Mouse (Mus musculus) heart, embryonic 13.5 days (tissue): ENCODE results near the gene Ak5. TPM values are rescaled to one million over a fixed set of nuclear protein-coding genes. Genes with fewer than 3 reads are reported as not detected.

Experiments
- ATAC-seq: fragments of 200-750 bp; cut with Nextera tagmentation; 2 replicates; pipeline ENCODE4 v1.8.0; 2017; ENCODE audit warnings: moderate TSS enrichment; ENCODE audit not compliant: insufficient number of reproducible peaks, low FRiP score, low TSS enrichment; ENCODE audit errors: extremely low read depth
- H3K27ac ChIP-seq: fragments of 300-500 bp; sonication (generic); replicated peaks from 2 replicates; pipeline ENCODE4 v1.5.1; 2015; ENCODE audit warnings: moderate library complexity, mild to moderate bottlenecking, inconsistent platforms
- H3K27me3 ChIP-seq: fragments of 300-500 bp; sonication (generic); replicated peaks from 2 replicates; pipeline ENCODE4 v1.6.1; 2015; ENCODE audit warnings: mild to moderate bottlenecking, inconsistent platforms
- H3K36me3 ChIP-seq: fragments of 300-500 bp; sonication (generic); 2 replicates; pipeline ENCODE4 v1.6.1; 2015; ENCODE audit warnings: mild to moderate bottlenecking, inconsistent platforms
- H3K4me1 ChIP-seq: fragments of 300-500 bp; sonication (generic); 2 replicates; pipeline ENCODE4 v1.6.1; 2015; ENCODE audit warnings: inconsistent platforms
- H3K4me2 ChIP-seq: fragments of 300-500 bp; sonication (generic); 2 replicates; pipeline ENCODE4 v1.6.1; 2015; ENCODE audit warnings: inconsistent platforms, mild to moderate bottlenecking, moderate library complexity
- H3K4me3 ChIP-seq: fragments of 300-500 bp; sonication (generic); 2 replicates; pipeline ENCODE4 v1.5.1; 2015; ENCODE audit warnings: moderate library complexity, mild to moderate bottlenecking, inconsistent platforms
- H3K9ac ChIP-seq: fragments of 300-500 bp; sonication (generic); 2 replicates; pipeline ENCODE4 v1.6.1; 2015; ENCODE audit warnings: inconsistent platforms, mild to moderate bottlenecking, moderate library complexity
- H3K9me3 ChIP-seq: fragments of 300-500 bp; sonication (generic); 2 replicates; pipeline ENCODE4 v1.6.1; 2016; ENCODE audit warnings: inconsistent platforms
- WGBS: fragments of 180-500 bp; shearing (Covaris S2); methylation state at CpG from one replicate; pipeline ENCODE4 v1.1.7; 2015; ENCODE audit warnings: mixed read lengths; 5-methylcytosine and 5-hydroxymethylcytosine counted together
- polyA plus RNA-seq: library from polyadenylated mRNA; unstranded; fragments of >200 nt; fragmentation: Nextera tagmentation; extraction: Ambion mirVana; gene quantifications from 2 replicates; pipeline ENCODE4 v1.2.1, GENCODE M21; 2015

Ak5 gene
- polyA plus RNA-seq, 1 experiment from 2014 or later: 1.3 TPM

GRCm38 (mm10) chr3:152550031-152550430 lies 118.1 kb downstream of the Ak5 start:
- H3K36me3 ChIP-seq: no peaks in the 10 kb centered on the region
- peaks cover 5% of the 10 kb centered on the region for H3K4me1 ChIP-seq
- H3K9ac ChIP-seq: no peak overlapping the region
- H3K27me3 ChIP-seq: no peaks in the 10 kb centered on the region
- ATAC-seq: no peak
- no peak overlapping the region for H3K4me2 ChIP-seq
- H3K9me3 ChIP-seq: no peaks in the 10 kb centered on the region
- no peak overlapping the region for H3K4me3 ChIP-seq
- H3K27ac ChIP-seq: no peak overlapping the region

- WGBS: 65% methylated on average over 3 of the region's 3 CpGs
- Histone ChIP-seq H3K9me3 (no peaks in the 10 kb centered on the region), H3K4me1 (no peaks in the 10 kb centered on the region), H3K4me3 (no peak overlapping the region), H3K27ac (no peak overlapping the region), H3K27me3 (no peaks in the 10 kb centered on the region), H3K9ac (no peak overlapping the region), H3K4me2 (no peak overlapping the region), H3K36me3 (no peaks in the 10 kb centered on the region)
- ATAC-seq: no peak
Observed at GRCm38 (mm10) chr3:152544921-152545320, 123.2 kb downstream of the Ak5 start.

GRCm38 (mm10) chr3:152542298-152542697 lies 125.9 kb downstream of the Ak5 start:
- Histone ChIP-seq H3K4me3 (no peak overlapping the region), H3K9ac (no peak overlapping the region), H3K4me2 (no peak overlapping the region), H3K9me3 (no peaks in the 10 kb centered on the region), H3K4me1 (no peaks in the 10 kb centered on the region), H3K36me3 (no peaks in the 10 kb centered on the region), H3K27ac (no peak overlapping the region), H3K27me3 (no peaks in the 10 kb centered on the region)
- ATAC-seq: no peak
- 76% methylated on average over 5 of the region's 5 CpGs for WGBS

GRCm38 (mm10) chr3:152530344-152530743 lies 137.8 kb downstream of the Ak5 start:
- Histone ChIP-seq H3K27ac (no peak overlapping the region), H3K9me3 (no peaks in the 10 kb centered on the region), H3K9ac (no peak overlapping the region), H3K36me3 (no peaks in the 10 kb centered on the region), H3K4me2 (no peak overlapping the region), H3K4me1 (no peaks in the 10 kb centered on the region), H3K27me3 (peaks cover 20% of the 10 kb centered on the region), H3K4me3 (no peak overlapping the region)
- WGBS: 75% methylated on average over 5 of the region's 5 CpGs
- ATAC-seq: no peak

- no peaks in the 10 kb centered on the region for H3K4me1 ChIP-seq
- H3K4me2 ChIP-seq: no peak overlapping the region
- H3K9ac ChIP-seq: no peak overlapping the region
- no peaks in the 10 kb centered on the region for H3K36me3 ChIP-seq
- no peak overlapping the region for H3K4me3 ChIP-seq
- no peaks in the 10 kb centered on the region for H3K9me3 ChIP-seq
- 50% methylated on average over 11 of the region's 11 CpGs for WGBS
- H3K27me3 ChIP-seq: peaks cover 20% of the 10 kb centered on the region
- no peak for ATAC-seq
- H3K27ac ChIP-seq: no peak overlapping the region
Observed at GRCm38 (mm10) chr3:152529058-152529972, 138.8 kb downstream of the Ak5 start.

- H3K36me3 ChIP-seq: no peaks in the 10 kb centered on the region
- no peak for ATAC-seq
- H3K4me2 ChIP-seq: no peak overlapping the region
- H3K27ac ChIP-seq: no peak overlapping the region
- H3K9ac ChIP-seq: no peak overlapping the region
- peaks cover 4% of the 10 kb centered on the region; the same call in 1 of the 2 replicates for H3K9me3 ChIP-seq
- no peaks in the 10 kb centered on the region for H3K4me1 ChIP-seq
- H3K4me3 ChIP-seq: no peak overlapping the region
- H3K27me3 ChIP-seq: peaks cover 14% of the 10 kb centered on the region
- whole genome bisulfite sequencing: 76% methylated on average over 8 of the region's 8 CpGs
Observed at GRCm38 (mm10) chr3:152526721-152527120, 141.4 kb downstream of the Ak5 start.

- H3K27me3 ChIP-seq: peaks cover under 1% of the 10 kb centered on the region; the same call in 1 of the 2 replicates
- no peak overlapping the region for H3K27ac ChIP-seq
- ATAC-seq: no peak
- no peaks in the 10 kb centered on the region for H3K36me3 ChIP-seq
- no peak overlapping the region for H3K9ac ChIP-seq
- H3K9me3 ChIP-seq: peaks cover 4% of the 10 kb centered on the region; the same call in 1 of the 2 replicates
- no peaks in the 10 kb centered on the region for H3K4me1 ChIP-seq
- H3K4me2 ChIP-seq: no peak overlapping the region
- H3K4me3 ChIP-seq: no peak overlapping the region
- WGBS: 61% methylated on average over 4 of the region's 4 CpGs
Observed at GRCm38 (mm10) chr3:152523315-152523638, 144.9 kb downstream of the Ak5 start.

GRCm38 (mm10) chr3:152522634-152523314 lies 145.4 kb downstream of the Ak5 start:
- no peak overlapping the region for H3K4me3 ChIP-seq
- WGBS: 67% methylated on average over 6 of the region's 6 CpGs
- H3K9ac ChIP-seq: no peak overlapping the region
- no peak for ATAC-seq
- no peak overlapping the region for H3K27ac ChIP-seq
- H3K9me3 ChIP-seq: peaks cover 4% of the 10 kb centered on the region; the same call in 1 of the 2 replicates
- H3K4me1 ChIP-seq: no peaks in the 10 kb centered on the region
- no peaks in the 10 kb centered on the region for H3K36me3 ChIP-seq
- H3K27me3 ChIP-seq: peaks cover 3% of the 10 kb centered on the region; the same call in 1 of the 2 replicates
- no peak overlapping the region for H3K4me2 ChIP-seq

- H3K9me3 ChIP-seq: peaks cover 4% of the 10 kb centered on the region; the same call in 1 of the 2 replicates
- H3K4me1 ChIP-seq: no peaks in the 10 kb centered on the region
- no peak overlapping the region for H3K9ac ChIP-seq
- peaks cover 3% of the 10 kb centered on the region; the same call in 1 of the 2 replicates for H3K27me3 ChIP-seq
- H3K36me3 ChIP-seq: no peaks in the 10 kb centered on the region
- no peak overlapping the region for H3K27ac ChIP-seq
- no peak for ATAC-seq
- WGBS: 72% methylated on average over 7 of the region's 7 CpGs
- no peak overlapping the region for H3K4me2 ChIP-seq
- no peak overlapping the region for H3K4me3 ChIP-seq
Observed at GRCm38 (mm10) chr3:152521054-152521453, 147.1 kb downstream of the Ak5 start.

GRCm38 (mm10) chr3:152520074-152520473 lies 148.1 kb downstream of the Ak5 start:
- Histone ChIP-seq H3K4me1 (no peaks in the 10 kb centered on the region), H3K4me2 (no peak overlapping the region), H3K27ac (no peak overlapping the region), H3K9me3 (peaks cover 4% of the 10 kb centered on the region; the same call in 1 of the 2 replicates), H3K4me3 (no peak overlapping the region), H3K36me3 (no peaks in the 10 kb centered on the region), H3K9ac (no peak overlapping the region), H3K27me3 (peaks cover 3% of the 10 kb centered on the region; the same call in 1 of the 2 replicates)
- no peak for ATAC-seq
- WGBS: 70% methylated on average over 3 of the region's 3 CpGs

GRCm38 (mm10) chr3:152519556-152519955 lies 148.6 kb downstream of the Ak5 start:
- ATAC-seq: no peak
- H3K36me3 ChIP-seq: no peaks in the 10 kb centered on the region
- H3K27ac ChIP-seq: no peak overlapping the region
- H3K27me3 ChIP-seq: peaks cover 6% of the 10 kb centered on the region; the same call in 1 of the 2 replicates
- WGBS: 71% methylated on average over 10 of the region's 10 CpGs
- H3K9me3 ChIP-seq: peaks cover 4% of the 10 kb centered on the region; the same call in 1 of the 2 replicates
- H3K9ac ChIP-seq: no peak overlapping the region
- no peak overlapping the region for H3K4me2 ChIP-seq
- no peak overlapping the region for H3K4me3 ChIP-seq
- H3K4me1 ChIP-seq: no peaks in the 10 kb centered on the region
